Comparison of ENCODE assay signal across 9 mouse cellular contexts in genomic region chr13:104393427-104394356, GRCm38 (mm10).
DNase-seq lines count a peak whose midpoint lies in the region; ATAC-seq lines count a peak whose summit lies in the region.
"Had no signal": no experiment of that assay in that cellular context is flagged by ENCODE, and none has a peak within 500 bp of the region (broad histone marks: within the 10 kb centered on the region; RNA-seq: fewer than 3 reads in every experiment).

No protein-coding gene starts in this region.

- H3K36me3 ChIP-seq in forebrain, embryonic 14.5 days (ENCODE audit: control insufficient read depth, insufficient read depth, low read length), result no peaks in the 10 kb centered on the region
- H3K36me3 ChIP-seq in forebrain, embryonic 10.5 days (replicated peaks), result no peaks in the 10 kb centered on the region

- no peaks in the 10 kb centered on the region for H3K9me3 ChIP-seq in forebrain, embryonic 14.5 days (replicated peaks; ENCODE audit: control insufficient read depth, low read length)
- H3K9me3 ChIP-seq in forebrain, embryonic 10.5 days, result no peaks in the 10 kb centered on the region

- no peaks in the 10 kb centered on the region for H3K27me3 ChIP-seq in forebrain, embryonic 14.5 days (replicated peaks; ENCODE audit: control insufficient read depth, insufficient read depth, low read length)
- H3K27me3 ChIP-seq in forebrain, embryonic 10.5 days (ENCODE audit: poor library complexity, severe bottlenecking), result no peaks in the 10 kb centered on the region

- no peak overlapping the region for H3K4me3 ChIP-seq in forebrain, embryonic 14.5 days (ENCODE audit: low read depth, low read length)
- no peak overlapping the region for H3K4me3 ChIP-seq in forebrain, embryonic 10.5 days
- H3K4me3 ChIP-seq: erythroblast, embryonic 14.5 days had no signal

- no peak overlapping the region for H3K9ac ChIP-seq in forebrain, embryonic 14.5 days (ENCODE audit: low read length)

- no peaks in the 10 kb centered on the region for H3K4me1 ChIP-seq in forebrain, embryonic 14.5 days (ENCODE audit: control insufficient read depth, insufficient read depth, low read length)
- H3K4me1 ChIP-seq in forebrain, embryonic 10.5 days, result no peaks in the 10 kb centered on the region

- DNase-seq in forebrain, embryonic 14.5 days (ENCODE audit: low spot score), result peak; percentile 60
- DNase-seq in forebrain, embryonic 10.5 days (ENCODE audit: extremely low spot score, low spot score), result no peak
- DNase-seq in left cerebral cortex, postnatal 4 days, result peak; percentile 89
- DNase-seq in left cerebral cortex, postnatal 36 days (ENCODE audit: low spot score in 2 of 2), result no peak
- peak; percentile 93 to 95 for DNase-seq in cerebellum, postnatal 10 days
- DNase-seq in layer of hippocampus, adult 9-10 months (ENCODE audit: low spot score), result peak; percentile 10
- DNase-seq in left cerebral cortex, adult 8-10 months (ENCODE audit: low spot score in 2 of 2), result no peak

- WGBS in forebrain, embryonic 14.5 days, result 77% methylated on average over 8 of the region's 8 CpGs
- 91% methylated on average over 8 of the region's 8 CpGs for WGBS in forebrain, embryonic 10.5 days

- intact Hi-C loops in left cerebral cortex, postnatal 4 days (cut with DNase I), result no loop called here
- intact Hi-C loops in left cerebral cortex, postnatal 36 days (cut with DNase I), result no loop called here

- ATAC-seq in forebrain, embryonic 14.5 days, result peak; percentile 71; the same call in 1 of the 2 replicates
- no peak for ATAC-seq in megakaryocyte progenitor cell, adult 5-6 weeks (replicated peaks; ENCODE audit: poor library complexity)

- no peak overlapping the region for H3K27ac ChIP-seq in forebrain, embryonic 14.5 days (ENCODE audit: low read depth, low read length)
- H3K27ac ChIP-seq in forebrain, embryonic 10.5 days, result no peak overlapping the region

- H3K4me2 ChIP-seq in forebrain, embryonic 14.5 days (ENCODE audit: low read length), result no peak overlapping the region

Comparison
In these comparisons a context has a peak if more than half of its experiments do, and no peak if none do; other contexts are left out.
1. DNase-seq: peak in forebrain, embryonic 14.5 days (single experiment), left cerebral cortex, postnatal 4 days (single experiment), cerebellum, postnatal 10 days (2 of 2) and layer of hippocampus, adult 9-10 months (single experiment); none in forebrain, embryonic 10.5 days (single experiment), left cerebral cortex, postnatal 36 days (0 of 2) and left cerebral cortex, adult 8-10 months (0 of 2).